Mouse (Mus musculus) ES-E14 (cell line): Measurements from ENCODE around the gene Diaph3. TPM values are rescaled to one million over a fixed set of nuclear protein-coding genes. Genes with fewer than 3 reads are reported as not detected.

Experiments
- DNase-seq: peaks from one replicate; pipeline ENCODE4 v3.0.0-alpha.2; 2013; ENCODE audit warnings: low read depth, low spot score
- H3K27ac ChIP-seq: 2 replicates; pipeline ENCODE4 v1.5.1; 2012; ENCODE audit warnings: low read depth, mild to moderate bottlenecking, low read length, moderate library complexity, mixed read lengths; ENCODE audit not compliant: poor library complexity, insufficient read depth, severe bottlenecking
- H3K36me3 ChIP-seq: 2 replicates; pipeline ENCODE4 v1.6.1; 2012; ENCODE audit warnings: mild to moderate bottlenecking, low read length, moderate library complexity, mixed read lengths; ENCODE audit not compliant: control insufficient read depth, poor library complexity, insufficient read depth, severe bottlenecking
- H3K4me1 ChIP-seq, 2 experiments: fragments of 150-350 bp in 1 of 2; sonication (generic) in 1 of 2; 2 replicates each; pipeline ENCODE4 v1.6.1; 2012; ENCODE audit warnings: low read length in 2 of 2, mild to moderate bottlenecking in 1 of 2, mixed read lengths in 1 of 2; ENCODE audit not compliant: control insufficient read depth in 2 of 2, insufficient read depth in 2 of 2, poor library complexity in 1 of 2
- H3K4me3 ChIP-seq, 2 experiments: fragments of 150-350 bp in 1 of 2; sonication (generic) in 1 of 2; 2 replicates each; pipeline ENCODE4 v1.5.1; 2012; ENCODE audit warnings: low read length in 2 of 2, low read depth in 1 of 2, mild to moderate bottlenecking in 1 of 2, mixed read lengths in 1 of 2; ENCODE audit not compliant: insufficient read depth in 1 of 2, poor library complexity in 1 of 2, severe bottlenecking in 1 of 2
- H3K9ac ChIP-seq: 2 replicates; pipeline ENCODE4 v1.6.1; 2012; ENCODE audit warnings: low read depth, mild to moderate bottlenecking, low read length, mixed read lengths; ENCODE audit not compliant: poor library complexity, insufficient read depth, severe bottlenecking
- H3K9me3 ChIP-seq: fragments of 150-350 bp; sonication (generic); 2 replicates; pipeline ENCODE4 v1.6.1; 2012; ENCODE audit warnings: low read depth, mild to moderate bottlenecking, low read length; ENCODE audit not compliant: control insufficient read depth, insufficient read depth
- CHD2 ChIP-seq: IDR thresholded peaks from 2 replicates; pipeline ENCODE4 v1.6.1; 2014; ENCODE audit warnings: mild to moderate bottlenecking, low read depth, low read length, inconsistent platforms
- HCFC1 ChIP-seq: IDR thresholded peaks from 2 replicates; pipeline ENCODE4 v1.6.1; 2012; ENCODE audit warnings: low read length, inconsistent platforms, borderline replicate concordance; ENCODE audit not compliant: insufficient read depth
- MAFK ChIP-seq: IDR thresholded peaks from 2 replicates; pipeline ENCODE4 v1.6.1; 2014; ENCODE audit warnings: mild to moderate bottlenecking, low read depth, low read length, inconsistent platforms; ENCODE audit not compliant: insufficient read depth
- ZC3H11A ChIP-seq: IDR thresholded peaks from 2 replicates; pipeline ENCODE4 v1.6.1; 2012; ENCODE audit warnings: low read depth, mild to moderate bottlenecking, inconsistent platforms, low read length, borderline replicate concordance
- ZNF384 ChIP-seq: IDR thresholded peaks from 2 replicates; pipeline ENCODE4 v1.6.1; 2012; ENCODE audit warnings: low read depth, low read length, inconsistent platforms
- in situ Hi-C, 2 experiments: fragments of 600-800 bp; cut with MboI; formaldehyde crosslinking; loops; one replicate each; pipeline ENCODE4 v1.15.1; 2025; ENCODE audit warnings: low sequenced_read_pairs in 2 of 2, inconsistent platforms in 1 of 2; ENCODE audit not compliant: unreplicated experiment in 2 of 2
- total RNA-seq: library from RNA; depleted of rRNA; stranded (reverse); fragments of 300-350 nt; gene quantifications from 2 replicates; pipeline ENCODE4 v1.2.3, GENCODE M21; 2012

The Diaph3 gene
- total RNA-seq, 1 experiment: 13.1 TPM

GRCm38 (mm10) chr14:87149684-87150083, 8.6 kb upstream of the Diaph3 start:
- Histone ChIP-seq H3K4me3 (no peak overlapping the region), H3K9me3 (no peaks in the 10 kb centered on the region), H3K4me1 (peaks cover 0 to 2% of the 10 kb centered on the region in 2 experiments; a peak in 1 of 4 replicates), H3K27ac (no peak overlapping the region), H3K36me3 (no peaks in the 10 kb centered on the region), H3K9ac (no peak overlapping the region)
- DNase-seq: no peak
- in situ Hi-C loops: loop anchor here in 1 of 2 experiments (25.0 kb wide), 1 partner anchor 288 kb away; no protein-coding TSS in a partner anchor
- no peak for TF ChIP-seq MAFK

DNA sequence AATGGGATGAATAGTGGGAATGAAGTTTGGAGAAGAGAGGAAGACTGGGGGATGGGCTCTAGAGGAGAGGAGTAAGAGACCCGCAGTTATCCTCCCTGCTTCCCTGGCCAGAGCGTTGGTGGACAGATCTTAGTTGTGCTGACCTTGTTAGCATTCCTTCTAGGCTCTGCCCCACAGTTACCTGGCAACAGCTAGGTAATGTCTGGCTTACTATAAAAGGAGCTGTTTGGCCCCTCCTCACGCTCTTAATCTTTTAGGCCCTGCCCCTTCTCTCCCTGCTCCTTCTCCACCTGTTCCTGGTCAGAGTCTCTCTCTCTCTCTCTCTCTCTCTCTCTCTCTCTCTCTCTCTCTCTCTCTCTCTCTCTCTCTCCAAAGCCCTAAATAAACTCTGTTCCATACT, 5.7 kb upstream of the Diaph3 start:
- Histone ChIP-seq H3K36me3 (no peaks in the 10 kb centered on the region), H3K9me3 (no peaks in the 10 kb centered on the region), H3K27ac (no peak overlapping the region), H3K4me3 (no peak overlapping the region), H3K4me1 (peaks cover 0 to 3% of the 10 kb centered on the region in 2 experiments; a peak in 1 of 4 replicates), H3K9ac (no peak overlapping the region)
- DNase-seq: no peak
- TF ChIP-seq ZNF384 (no peak), HCFC1 (no peak), MAFK (no peak), CHD2 (no peak), ZC3H11A (no peak)
- in situ Hi-C loops: loop anchor here in 1 of 2 experiments (25.0 kb wide), 1 partner anchor 291 kb away; no protein-coding TSS in a partner anchor

DNA sequence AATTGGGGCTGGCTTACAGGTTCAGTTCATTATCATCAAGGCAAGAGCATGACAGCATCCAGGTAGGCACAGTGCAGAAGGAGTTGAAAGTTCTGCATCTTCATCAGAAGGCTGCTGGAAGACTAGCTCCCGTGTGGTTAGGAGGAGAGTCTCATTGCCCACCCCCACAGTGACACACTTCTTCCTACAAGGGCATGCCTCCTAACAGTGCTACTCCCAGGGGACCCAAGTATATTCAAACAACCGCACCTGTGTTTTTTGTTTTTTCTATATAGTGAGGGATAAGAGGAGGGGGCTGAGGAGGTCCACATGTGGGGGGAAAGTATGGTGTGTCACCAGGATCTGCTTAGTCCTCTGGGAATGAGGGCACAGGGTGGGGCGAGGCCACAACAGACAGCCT, 4.3 kb upstream of the Diaph3 start:
- H3K36me3 ChIP-seq: no peaks in the 10 kb centered on the region
- H3K4me3 ChIP-seq: no peak overlapping the region
- peaks cover 0 to 6% of the 10 kb centered on the region in 2 experiments; a peak in 1 of 4 replicates for H3K4me1 ChIP-seq
- in situ Hi-C loops: loop anchor here in 1 of 2 experiments (25.0 kb wide), 1 partner anchor 292 kb away; no protein-coding TSS in a partner anchor
- TF ChIP-seq MAFK (no peak), ZNF384 (no peak), CHD2 (no peak), ZC3H11A (no peak), HCFC1 (no peak)
- no peak for DNase-seq
- H3K9me3 ChIP-seq: no peaks in the 10 kb centered on the region
- no peak overlapping the region for H3K27ac ChIP-seq
- no peak overlapping the region for H3K9ac ChIP-seq

DNA sequence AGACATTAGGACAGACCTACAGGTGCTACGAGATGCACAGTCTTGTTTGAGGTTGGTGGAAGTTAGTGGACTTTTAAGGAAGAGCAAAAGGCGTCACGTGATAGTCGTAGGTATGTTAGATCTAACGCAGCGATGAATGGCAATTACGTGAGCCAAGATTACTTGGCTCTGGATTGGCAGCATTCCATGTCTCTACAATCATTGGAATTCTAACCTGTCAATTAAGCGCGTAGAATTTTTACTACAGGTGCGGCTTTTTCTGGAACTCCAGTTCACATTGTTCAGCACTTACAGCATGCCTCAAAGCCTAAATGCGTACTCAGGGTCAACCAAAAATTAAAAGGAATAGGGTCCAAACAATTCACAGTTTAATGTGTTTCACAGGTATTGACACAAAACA, 742 bp upstream of the Diaph3 start:
- DNase-seq: no peak
- Histone ChIP-seq H3K36me3 (no peaks in the 10 kb centered on the region), H3K27ac (no peak overlapping the region), H3K4me3 (peak overlapping the region in 1 of 2 experiments; percentile 70; a peak in 3 of 4 replicates), H3K4me1 (peaks cover 4 to 6% of the 10 kb centered on the region in 2 experiments; a peak in 2 of 4 replicates), H3K9ac (no peak overlapping the region), H3K9me3 (no peaks in the 10 kb centered on the region)
- TF ChIP-seq ZC3H11A: no peak
- no peak for TF ChIP-seq CHD2
- no peak for TF ChIP-seq HCFC1
- in situ Hi-C loops: loop anchor here in 1 of 2 experiments (25.0 kb wide), 1 partner anchor 296 kb away; no protein-coding TSS in a partner anchor
